Mouse (Mus musculus): Measurements from ENCODE around the gene Ttc3. TPM values are rescaled to one million over a fixed set of nuclear protein-coding genes. Genes with fewer than 3 reads are reported as not detected.

The Ttc3 gene
- polyA plus RNA-seq (2012; fragmentation: generic; extraction: Trizol): 16.2 TPM
- long read RNA-seq, experiment 1, partial matches to known transcripts: 44 of 82 reads
- long read RNA-seq, experiment 1, other reads (novel, unspliced or antisense): 30 of 82 reads
- long read RNA-seq, experiment 2, full-length matches to known transcripts: 32 of 274 reads
- long read RNA-seq, experiment 2, partial matches to known transcripts: 118 of 274 reads
- long read RNA-seq, experiment 2, other reads (novel, unspliced or antisense): 124 of 274 reads

GRCm38 (mm10) chr16:94370173-94370914 is at the start of gene Ttc3:
Gene Ttc3, plus strand, starts transcription at chr16:94370618.
- H3K79me2 ChIP-seq (ENCODE audit: control insufficient read depth, insufficient read depth): peaks cover 47% of the 10 kb centered on the region
- TF ChIP-seq USF1 (IDR thresholded peaks at IDR 0.05; ENCODE audit: low read depth) (peak; percentile 86), MAX (IDR thresholded peaks at IDR 0.05) (peak; percentile 16), CEBPB (IDR thresholded peaks at IDR 0.05; ENCODE audit: low read depth) (no peak)
- H3ac ChIP-seq (ENCODE audit: control insufficient read depth, insufficient read length, low read depth): peak within 1 kb of the TSS; percentile 85
- H3K36me3 ChIP-seq (ENCODE audit: control insufficient read depth, insufficient read depth): no peaks in the 10 kb centered on the region
- peaks cover 37% of the 10 kb centered on the region for H3K79me3 ChIP-seq (ENCODE audit: low read depth)
- no peaks in the 10 kb centered on the region for H3K27me3 ChIP-seq (ENCODE audit: control insufficient read depth, insufficient read depth, insufficient read length)
- H3K4me3 ChIP-seq (ENCODE audit: insufficient read depth, poor library complexity, severe bottlenecking): peak within 1 kb of the TSS; percentile 71

- Histone ChIP-seq H3K36me3 (ENCODE audit: control insufficient read depth, insufficient read depth) (no peaks in the 10 kb centered on the region), H3K27me3 (ENCODE audit: control insufficient read depth, insufficient read depth, insufficient read length) (no peaks in the 10 kb centered on the region), H3K4me3 (ENCODE audit: insufficient read depth, poor library complexity, severe bottlenecking) (no peak overlapping the region), H3K79me3 (ENCODE audit: low read depth) (no peaks in the 10 kb centered on the region), H3K79me2 (ENCODE audit: control insufficient read depth, insufficient read depth) (no peaks in the 10 kb centered on the region), H3ac (ENCODE audit: control insufficient read depth, insufficient read length, low read depth) (no peak overlapping the region)
- TF ChIP-seq MAX (IDR thresholded peaks at IDR 0.05): no peak
- no peak for TF ChIP-seq FOSL1 (IDR thresholded peaks at IDR 0.05; ENCODE audit: insufficient read depth, low read length, poor library complexity, severe bottlenecking)
- no peak for TF ChIP-seq MYOG (IDR thresholded peaks at IDR 0.05; ENCODE audit: control insufficient read depth, extremely low read depth, insufficient read length)
Observed at GRCm38 (mm10) chr16:94323681-94324080, 46.7 kb upstream of the Ttc3 start.

GRCm38 (mm10) chr16:94326008-94326407 is 44.4 kb upstream of the Ttc3 start:
- no peaks in the 10 kb centered on the region for H3K36me3 ChIP-seq (ENCODE audit: control insufficient read depth, insufficient read depth)
- no peak overlapping the region for H3ac ChIP-seq (ENCODE audit: control insufficient read depth, insufficient read length, low read depth)
- no peak for TF ChIP-seq USF1 (IDR thresholded peaks at IDR 0.05; ENCODE audit: low read depth)
- H3K27me3 ChIP-seq (ENCODE audit: control insufficient read depth, insufficient read depth, insufficient read length): no peaks in the 10 kb centered on the region
- no peaks in the 10 kb centered on the region for H3K79me3 ChIP-seq (ENCODE audit: low read depth)
- no peaks in the 10 kb centered on the region for H3K79me2 ChIP-seq (ENCODE audit: control insufficient read depth, insufficient read depth)
- no peak overlapping the region for H3K4me3 ChIP-seq (ENCODE audit: insufficient read depth, poor library complexity, severe bottlenecking)

- H3K4me3 ChIP-seq (ENCODE audit: insufficient read depth, poor library complexity, severe bottlenecking): no peak within 1 kb of the TSS
- no peak within 1 kb of the TSS for H3ac ChIP-seq (ENCODE audit: control insufficient read depth, insufficient read length, low read depth)
- TF ChIP-seq USF1 (IDR thresholded peaks at IDR 0.05; ENCODE audit: low read depth) (no peak), CEBPB (IDR thresholded peaks at IDR 0.05; ENCODE audit: low read depth) (no peak), CTCF (IDR thresholded peaks at IDR 0.05; ENCODE audit: control insufficient read depth, insufficient read depth, insufficient read length) (no peak), FOSL1 (IDR thresholded peaks at IDR 0.05; ENCODE audit: insufficient read depth, low read length, poor library complexity, severe bottlenecking) (no peak), MAX (IDR thresholded peaks at IDR 0.05) (no peak), MYOG (IDR thresholded peaks at IDR 0.05; ENCODE audit: control insufficient read depth, extremely low read depth, insufficient read length) (no peak), MYOD1 (IDR thresholded peaks at IDR 0.05; ENCODE audit: control insufficient read depth, insufficient read length, low read depth) (no peak)
- no peaks in the 10 kb centered on the region for H3K36me3 ChIP-seq (ENCODE audit: control insufficient read depth, insufficient read depth)
- H3K79me3 ChIP-seq (ENCODE audit: low read depth): no peaks in the 10 kb centered on the region
- no peaks in the 10 kb centered on the region for H3K79me2 ChIP-seq (ENCODE audit: control insufficient read depth, insufficient read depth)
- H3K27me3 ChIP-seq (ENCODE audit: control insufficient read depth, insufficient read depth, insufficient read length): no peaks in the 10 kb centered on the region
Observed at GRCm38 (mm10) chr16:94327781-94328711, 42.4 kb upstream of the Ttc3 start, which contains the start of gene Ripply3. Gene Ripply3, plus strand, starts transcription at chr16:94328420.

GRCm38 (mm10) chr16:94328881-94329867 is 41.2 kb upstream of the Ttc3 start:
- Histone ChIP-seq H3K4me3 (ENCODE audit: insufficient read depth, poor library complexity, severe bottlenecking) (no peak overlapping the region), H3K79me2 (ENCODE audit: control insufficient read depth, insufficient read depth) (no peaks in the 10 kb centered on the region), H3K79me3 (ENCODE audit: low read depth) (no peaks in the 10 kb centered on the region), H3K27me3 (ENCODE audit: control insufficient read depth, insufficient read depth, insufficient read length) (no peaks in the 10 kb centered on the region), H3ac (ENCODE audit: control insufficient read depth, insufficient read length, low read depth) (no peak overlapping the region), H3K36me3 (ENCODE audit: control insufficient read depth, insufficient read depth) (no peaks in the 10 kb centered on the region)
- TF ChIP-seq MYOD1 (IDR thresholded peaks at IDR 0.05; ENCODE audit: control insufficient read depth, insufficient read length, low read depth): no peak
- TF ChIP-seq CEBPB (IDR thresholded peaks at IDR 0.05; ENCODE audit: low read depth): no peak
- no peak for TF ChIP-seq USF1 (IDR thresholded peaks at IDR 0.05; ENCODE audit: low read depth)
- TF ChIP-seq MYOG (IDR thresholded peaks at IDR 0.05; ENCODE audit: control insufficient read depth, extremely low read depth, insufficient read length): no peak
- no peak for TF ChIP-seq FOSL1 (IDR thresholded peaks at IDR 0.05; ENCODE audit: insufficient read depth, low read length, poor library complexity, severe bottlenecking)
- no peak for TF ChIP-seq CTCF (IDR thresholded peaks at IDR 0.05; ENCODE audit: control insufficient read depth, insufficient read depth, insufficient read length)
- TF ChIP-seq MAX (IDR thresholded peaks at IDR 0.05): no peak

Data from C2C12 (cell line).